Mouse (Mus musculus) embryonic facial prominence, embryonic 12.5 days (tissue): ENCODE results near the gene Ces1c. TPM values are rescaled to one million over a fixed set of nuclear protein-coding genes. Genes with fewer than 3 reads are reported as not detected.

Source experiments
- ATAC-seq: fragments of 200-750 bp; cut with Nextera tagmentation; 2 replicates; pipeline ENCODE4 v1.8.0; 2017; ENCODE audit not compliant: insufficient number of reproducible peaks, insufficient read depth, low FRiP score, low TSS enrichment
- H3K27ac ChIP-seq: fragments of 300-500 bp; sonication (generic); 2 replicates; pipeline ENCODE4 v1.5.1; 2016; ENCODE audit warnings: mild to moderate bottlenecking
- H3K27me3 ChIP-seq: fragments of 300-500 bp; sonication (generic); 2 replicates; pipeline ENCODE4 v1.6.1; 2016; ENCODE audit warnings: mild to moderate bottlenecking, moderate library complexity
- H3K36me3 ChIP-seq: fragments of 300-500 bp; sonication (generic); 2 replicates; pipeline ENCODE4 v1.6.1; 2016; ENCODE audit warnings: mild to moderate bottlenecking
- H3K4me1 ChIP-seq: fragments of 300-500 bp; sonication (generic); 2 replicates; pipeline ENCODE4 v1.6.1; 2016
- H3K4me2 ChIP-seq: fragments of 300-500 bp; sonication (generic); replicated peaks from 2 replicates; pipeline ENCODE4 v1.6.1; 2016; ENCODE audit warnings: mild to moderate bottlenecking, moderate library complexity
- H3K4me3 ChIP-seq: fragments of 300-500 bp; sonication (generic); 2 replicates; pipeline ENCODE4 v1.5.1; 2016; ENCODE audit warnings: mild to moderate bottlenecking
- H3K9ac ChIP-seq: fragments of 300-500 bp; sonication (generic); 2 replicates; pipeline ENCODE4 v1.6.1; 2016; ENCODE audit warnings: mild to moderate bottlenecking, moderate library complexity
- H3K9me3 ChIP-seq: fragments of 300-500 bp; sonication (generic); 2 replicates; pipeline ENCODE4 v1.6.1; 2016; ENCODE audit warnings: mild to moderate bottlenecking, moderate library complexity
- WGBS: fragments of 180-500 bp; shearing (Covaris S2); methylation state at CpG from one replicate; pipeline ENCODE4 v1.1.7; 2016; 5-methylcytosine and 5-hydroxymethylcytosine counted together
- polyA plus RNA-seq: library from polyadenylated mRNA; unstranded; fragments of >200 nt; fragmentation: Nextera tagmentation; extraction: Ambion mirVana; gene quantifications from 2 replicates; pipeline ENCODE4 v1.2.1, GENCODE M21; 2016

The Ces1c gene
- polyA plus RNA-seq, 1 experiment from 2014 or later: not detected

- Histone ChIP-seq H3K36me3 (no peaks in the 10 kb centered on the region), H3K4me1 (no peaks in the 10 kb centered on the region), H3K27ac (no peak overlapping the region), H3K9ac (no peak overlapping the region), H3K4me2 (no peak overlapping the region), H3K27me3 (no peaks in the 10 kb centered on the region), H3K4me3 (no peak overlapping the region), H3K9me3 (no peaks in the 10 kb centered on the region)
- ATAC-seq: no peak
These were observed 35.7 kb downstream of the Ces1c start for GRCm38 (mm10) chr8:93095376-93095775.

GRCm38 (mm10) chr8:93091324-93091723 is 39.8 kb downstream of the Ces1c start:
- H3K27me3 ChIP-seq: no peaks in the 10 kb centered on the region
- no peak for ATAC-seq
- WGBS: 62% methylated on average over 1 of the region's 1 CpGs
- no peaks in the 10 kb centered on the region for H3K4me1 ChIP-seq
- H3K36me3 ChIP-seq: no peaks in the 10 kb centered on the region
- H3K4me3 ChIP-seq: no peak overlapping the region
- no peak overlapping the region for H3K4me2 ChIP-seq
- H3K27ac ChIP-seq: no peak overlapping the region
- H3K9me3 ChIP-seq: no peaks in the 10 kb centered on the region
- no peak overlapping the region for H3K9ac ChIP-seq

GRCm38 (mm10) chr8:93088686-93089122 is 42.4 kb downstream of the Ces1c start:
- Histone ChIP-seq H3K4me2 (peak overlapping the region; percentile 35), H3K4me1 (no peaks in the 10 kb centered on the region), H3K36me3 (no peaks in the 10 kb centered on the region), H3K27me3 (no peaks in the 10 kb centered on the region), H3K9ac (no peak overlapping the region), H3K9me3 (no peaks in the 10 kb centered on the region), H3K4me3 (peak overlapping the region; percentile 3; the same call in 1 of the 2 replicates), H3K27ac (peak overlapping the region; percentile 70; the same call in 1 of the 2 replicates)
- 8% methylated on average over 2 of the region's 2 CpGs for WGBS
- peak; percentile 93 for ATAC-seq

- Histone ChIP-seq H3K36me3 (no peaks in the 10 kb centered on the region), H3K4me1 (no peaks in the 10 kb centered on the region), H3K9me3 (no peaks in the 10 kb centered on the region), H3K9ac (no peak overlapping the region; the same call in 1 of the 2 replicates), H3K4me3 (peak overlapping the region; percentile 3; the same call in 1 of the 2 replicates), H3K27ac (no peak overlapping the region), H3K4me2 (peak overlapping the region; percentile 35), H3K27me3 (no peaks in the 10 kb centered on the region)
- ATAC-seq: peak; percentile 52; the same call in 1 of the 2 replicates
- 26% methylated on average over 7 of the region's 7 CpGs for WGBS
These were observed 42.9 kb downstream of the Ces1c start for GRCm38 (mm10) chr8:93088193-93088592.

GRCm38 (mm10) chr8:93079887-93080286 is 51.2 kb downstream of the Ces1c start, which contains the start of gene Ces1b:
Ces1b (minus strand) TSS chr8:93080017.
- WGBS: 76% methylated on average over 2 of the region's 2 CpGs
- Histone ChIP-seq H3K27ac (no peak within 1 kb of the TSS), H3K27me3 (no peaks in the 10 kb centered on the region), H3K4me3 (no peak within 1 kb of the TSS), H3K9ac (no peak within 1 kb of the TSS), H3K9me3 (no peaks in the 10 kb centered on the region), H3K36me3 (no peaks in the 10 kb centered on the region), H3K4me2 (no peak within 1 kb of the TSS), H3K4me1 (no peaks in the 10 kb centered on the region)
- ATAC-seq: no peak

GRCm38 (mm10) chr8:93075251-93075650 is 55.8 kb downstream of the Ces1c start:
- Histone ChIP-seq H3K27me3 (no peaks in the 10 kb centered on the region), H3K4me2 (no peak overlapping the region), H3K36me3 (no peaks in the 10 kb centered on the region), H3K9ac (no peak overlapping the region), H3K27ac (no peak overlapping the region), H3K4me3 (no peak overlapping the region), H3K9me3 (no peaks in the 10 kb centered on the region), H3K4me1 (no peaks in the 10 kb centered on the region)
- ATAC-seq: no peak
- WGBS: 84% methylated on average over 4 of the region's 4 CpGs

GRCm38 (mm10) chr8:93063416-93064117 is 67.5 kb downstream of the Ces1c start:
- H3K4me3 ChIP-seq: no peak overlapping the region
- H3K4me1 ChIP-seq: no peaks in the 10 kb centered on the region
- H3K36me3 ChIP-seq: no peaks in the 10 kb centered on the region
- no peak for ATAC-seq
- no peaks in the 10 kb centered on the region for H3K27me3 ChIP-seq
- H3K9me3 ChIP-seq: no peaks in the 10 kb centered on the region
- H3K4me2 ChIP-seq: no peak overlapping the region
- H3K9ac ChIP-seq: no peak overlapping the region
- WGBS: 72% methylated on average over 3 of the region's 3 CpGs
- H3K27ac ChIP-seq: no peak overlapping the region

GRCm38 (mm10) chr8:93059185-93059584 is 71.9 kb downstream of the Ces1c start:
- ATAC-seq: no peak
- Histone ChIP-seq H3K4me2 (no peak overlapping the region), H3K27ac (no peak overlapping the region), H3K9ac (no peak overlapping the region), H3K9me3 (no peaks in the 10 kb centered on the region), H3K4me1 (no peaks in the 10 kb centered on the region), H3K4me3 (no peak overlapping the region), H3K36me3 (no peaks in the 10 kb centered on the region), H3K27me3 (no peaks in the 10 kb centered on the region)
- WGBS: 11% methylated on average over 2 of the region's 2 CpGs

GRCm38 (mm10) chr8:93055238-93055637 is 75.8 kb downstream of the Ces1c start:
- no peaks in the 10 kb centered on the region for H3K9me3 ChIP-seq
- H3K9ac ChIP-seq: no peak overlapping the region
- no peaks in the 10 kb centered on the region for H3K27me3 ChIP-seq
- no peak overlapping the region for H3K4me3 ChIP-seq
- 38% methylated on average over 2 of the region's 2 CpGs for WGBS
- no peak overlapping the region for H3K27ac ChIP-seq
- no peak overlapping the region for H3K4me2 ChIP-seq
- ATAC-seq: no peak
- H3K36me3 ChIP-seq: no peaks in the 10 kb centered on the region
- no peaks in the 10 kb centered on the region for H3K4me1 ChIP-seq

Other genes starting within 250 kb of the Ces1c start
- gene Capns2, start 229.9 kb downstream of the Ces1c start, polyA plus RNA-seq: 0.38 and 0.53 TPM in 2 replicates
- gene Slc6a2, start 171.2 kb downstream of the Ces1c start, polyA plus RNA-seq: 0.28 and 0.32 TPM in 2 replicates
- not detected in 2 replicates for gene Ces1a, start 83.1 kb downstream of the Ces1c start, polyA plus RNA-seq
- not detected in 2 replicates for gene Ces1b, start 51.3 kb downstream of the Ces1c start, polyA plus RNA-seq
- gene Ces1d, start 66.6 kb upstream of the Ces1c start, polyA plus RNA-seq: 1.3 and 2.0 TPM in 2 replicates
- gene Ces1e, start 98.3 kb upstream of the Ces1c start, polyA plus RNA-seq: not detected in 2 replicates
- gene Ces1f, start 148.5 kb upstream of the Ces1c start, polyA plus RNA-seq: not detected in 2 replicates
- not detected in 2 replicates for gene Ces1g, start 206.0 kb upstream of the Ces1c start, polyA plus RNA-seq
- not detected in 2 replicates for gene Ces1h, start 248.4 kb upstream of the Ces1c start, polyA plus RNA-seq